Mouse (Mus musculus) inflammation-experienced regulatory T-cells, adult 6 months (primary cell): ENCODE results near the gene C130032M10Rik. TPM values are rescaled to one million over a fixed set of nuclear protein-coding genes. Genes with fewer than 3 reads are reported as not detected.

Source experiments
- ATAC-seq: one replicate; pipeline ENCODE4 v1.8.0; 2017
- polyA plus RNA-seq, 3 experiments: library from polyadenylated mRNA; unstranded; fragments of 100-300 nt; shearing (Covaris generic); gene quantifications; one replicate each; pipeline ENCODE4 v1.2.1; 2017

Gene C130032M10Rik
- not detected for polyA plus RNA-seq

- ATAC-seq: no peak
These were observed at the start of gene C130032M10Rik for GRCm38 (mm10) chr9:114515364-114515763. C130032M10Rik (plus strand) TSS chr9:114515697.

GRCm38 (mm10) chr9:114466871-114467270, 48.6 kb upstream of the C130032M10Rik start:
- no peak for ATAC-seq

- ATAC-seq: no peak
These were observed 47.3 kb upstream of the C130032M10Rik start for GRCm38 (mm10) chr9:114468217-114468616.

- ATAC-seq: no peak
These were observed 46.8 kb upstream of the C130032M10Rik start for GRCm38 (mm10) chr9:114468701-114469100.

- ATAC-seq: no peak
These were observed 43.6 kb upstream of the C130032M10Rik start for GRCm38 (mm10) chr9:114471892-114472291.

GRCm38 (mm10) chr9:114477019-114477418, 38.5 kb upstream of the C130032M10Rik start:
- ATAC-seq: peak; percentile 33

GRCm38 (mm10) chr9:114480940-114481339, 34.6 kb upstream of the C130032M10Rik start:
- ATAC-seq: peak; percentile 29

GRCm38 (mm10) chr9:114484771-114485170, 30.7 kb upstream of the C130032M10Rik start:
- no peak for ATAC-seq

- no peak for ATAC-seq
These were observed 28.7 kb upstream of the C130032M10Rik start for GRCm38 (mm10) chr9:114486808-114487207.

GRCm38 (mm10) chr9:114487481-114488258, 27.8 kb upstream of the C130032M10Rik start:
- peak; percentile 32 for ATAC-seq

GRCm38 (mm10) chr9:114496469-114496868, 19.0 kb upstream of the C130032M10Rik start:
- ATAC-seq: peak; percentile 79

GRCm38 (mm10) chr9:114498218-114498617, 17.3 kb upstream of the C130032M10Rik start:
- ATAC-seq: peak; percentile 56

- no peak for ATAC-seq
These were observed 15.5 kb upstream of the C130032M10Rik start for GRCm38 (mm10) chr9:114499783-114500515.

GRCm38 (mm10) chr9:114501111-114501510, 14.4 kb upstream of the C130032M10Rik start:
- ATAC-seq: no peak

- ATAC-seq: no peak
These were observed 13.6 kb upstream of the C130032M10Rik start for GRCm38 (mm10) chr9:114501913-114502312.

GRCm38 (mm10) chr9:114502711-114503427, 12.6 kb upstream of the C130032M10Rik start:
- no peak for ATAC-seq

GRCm38 (mm10) chr9:114504816-114505215, 10.7 kb upstream of the C130032M10Rik start, which contains the start of gene Ccr4:
Ccr4 (minus strand) TSS chr9:114504916.
- no peak for ATAC-seq

- no peak for ATAC-seq
These were observed 8.9 kb upstream of the C130032M10Rik start for GRCm38 (mm10) chr9:114506564-114506963.

GRCm38 (mm10) chr9:114507421-114507820, 8.1 kb upstream of the C130032M10Rik start:
- peak; percentile 57 for ATAC-seq

GRCm38 (mm10) chr9:114509785-114510184, 5.7 kb upstream of the C130032M10Rik start:
- ATAC-seq: peak; percentile 68

- no peak for ATAC-seq
These were observed 2.7 kb upstream of the C130032M10Rik start for GRCm38 (mm10) chr9:114512831-114513230.

- ATAC-seq: no peak
These were observed 2.5 kb downstream of the C130032M10Rik start for GRCm38 (mm10) chr9:114517924-114518497.
